Mouse (Mus musculus) olfactory bulb, adult 2 months (tissue): ENCODE data around the gene Zfp948.

Experiments
- CTCF ChIP-seq: fragments of 200-500 bp; IDR thresholded peaks from 2 replicates; pipeline ENCODE4 v1.5.1; 2012; ENCODE audit warnings: low read depth, mild to moderate bottlenecking, low read length, moderate library complexity; ENCODE audit not compliant: insufficient read depth
- POLR2A ChIP-seq: fragments of 200-500 bp; IDR thresholded peaks from 2 replicates; pipeline ENCODE4 v1.6.1; 2012; ENCODE audit warnings: mild to moderate bottlenecking, low read depth, low read length, moderate library complexity; ENCODE audit not compliant: insufficient read depth

DNA sequence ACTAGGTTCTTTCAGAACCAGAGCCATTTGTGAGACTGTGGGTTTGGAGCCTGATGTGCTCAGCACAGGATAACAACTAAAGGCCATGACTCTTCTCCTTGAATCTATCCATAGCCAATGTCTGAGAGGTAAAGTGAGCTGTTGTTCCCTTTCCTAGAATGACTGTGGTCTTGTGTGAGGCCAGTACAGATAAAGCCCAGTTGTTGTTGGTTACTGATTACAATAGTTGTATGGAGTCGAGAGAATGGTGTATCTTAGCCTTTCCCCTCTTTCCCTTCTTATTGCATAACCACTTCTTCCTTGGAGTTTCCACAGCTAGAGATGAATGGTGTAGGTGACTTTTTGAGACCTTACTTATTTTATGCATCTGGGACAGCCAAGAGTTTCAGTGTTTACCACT lies 12.3 kb downstream of the Zfp948 start:
- TF ChIP-seq CTCF (no peak), POLR2A (no peak)
